Mouse (Mus musculus) liver, adult 2 months (tissue): ENCODE measurements around the gene Gpatch2. TPM values are rescaled to one million over a fixed set of nuclear protein-coding genes. Genes with fewer than 3 reads are reported as not detected.
A peak's percentile ranks its signal among the peaks of the same experiment; 100 is the strongest.

Experiments
- DNase-seq: peaks from one replicate; pipeline ENCODE4 v3.0.0-alpha.2; 2011; ENCODE audit warnings: low read depth, low spot score; ENCODE audit errors: extremely low read depth
- H3K27ac ChIP-seq: fragments of 200-500 bp; replicated peaks from 2 replicates; pipeline ENCODE4 v1.5.1; 2012; ENCODE audit warnings: low read depth, mild to moderate bottlenecking, control low read depth, inconsistent platforms, low read length; ENCODE audit not compliant: insufficient read depth
- H3K27me3 ChIP-seq: fragments of 200-500 bp; 2 replicates; pipeline ENCODE4 v1.6.1; 2012; ENCODE audit warnings: mild to moderate bottlenecking, moderate library complexity, low read length, inconsistent platforms; ENCODE audit not compliant: control insufficient read depth, insufficient read depth
- H3K36me3 ChIP-seq: fragments of 200-500 bp; 2 replicates; pipeline ENCODE4 v1.6.1; 2012; ENCODE audit warnings: low read length, inconsistent platforms; ENCODE audit not compliant: control insufficient read depth, insufficient read depth
- H3K4me1 ChIP-seq: fragments of 200-500 bp; 2 replicates; pipeline ENCODE4 v1.6.1; 2011; ENCODE audit warnings: low read length; ENCODE audit not compliant: control insufficient read depth, insufficient read depth
- H3K4me3 ChIP-seq: fragments of 200-500 bp; 2 replicates; pipeline ENCODE4 v1.5.1; 2011; ENCODE audit warnings: low read depth, mild to moderate bottlenecking, control low read depth, low read length, moderate library complexity; ENCODE audit not compliant: insufficient read depth
- H3K79me2 ChIP-seq: fragments of 200-500 bp; 2 replicates; pipeline ENCODE4 v1.6.1; 2012; ENCODE audit warnings: inconsistent platforms, mild to moderate bottlenecking, low read length, moderate library complexity; ENCODE audit not compliant: control insufficient read depth, insufficient read depth
- H3K9ac ChIP-seq: fragments of 200-500 bp; 2 replicates; pipeline ENCODE4 v1.6.1; 2012; ENCODE audit warnings: low read depth, mild to moderate bottlenecking, control low read depth, inconsistent platforms, low read length
- CTCF ChIP-seq: fragments of 200-500 bp; IDR thresholded peaks from 2 replicates; pipeline ENCODE4 v1.5.1; 2011; ENCODE audit warnings: low read depth, low read length, control low read depth
- POLR2A ChIP-seq: fragments of 200-500 bp; IDR thresholded peaks from 2 replicates; pipeline ENCODE4 v1.6.1; 2011; ENCODE audit warnings: low read length, control low read depth; ENCODE audit not compliant: insufficient read depth; ENCODE audit errors: extremely low read depth
- WGBS: fragments of 180-500 bp; shearing (Covaris S2); methylation state at CpG from one replicate; pipeline ENCODE4 v1.1.7; 2018; 5-methylcytosine and 5-hydroxymethylcytosine counted together
- polyA plus RNA-seq: library from polyadenylated mRNA; depleted of rRNA; stranded (reverse); fragments of >200 nt; gene quantifications from 2 replicates; pipeline ENCODE4 v1.2.3, GENCODE M21; 2012
- total RNA-seq: library from RNA; depleted of rRNA; stranded (reverse); fragments of >200 nt; gene quantifications from 2 replicates; pipeline ENCODE4 v1.2.3, GENCODE M21; 2014

The Gpatch2 gene
- total and polyA plus RNA-seq, 2 experiments = 7.1 to 15.9 TPM

DNA sequence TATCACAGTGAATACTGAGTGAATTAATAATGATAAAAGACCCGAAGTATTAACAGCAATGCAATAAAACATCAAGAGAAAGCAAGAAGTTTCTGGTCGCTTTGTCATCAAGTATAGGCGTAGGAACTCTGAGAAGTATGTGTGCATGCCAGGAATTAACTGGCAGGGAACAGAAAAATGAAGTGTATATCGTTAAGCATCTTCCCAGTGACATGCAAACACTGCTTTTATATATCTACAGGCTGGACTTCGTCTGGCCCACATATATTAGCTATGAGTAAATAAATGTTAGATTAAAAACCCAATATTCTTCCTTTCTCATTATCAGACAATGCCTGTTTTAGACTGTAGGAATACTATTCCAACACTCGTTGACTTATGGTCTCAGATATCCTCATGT lies 9.8 kb upstream of the Gpatch2 start:
- Histone ChIP-seq H3K4me3 (no peak overlapping the region), H3K36me3 (no peaks in the 10 kb centered on the region), H3K27me3 (no peaks in the 10 kb centered on the region), H3K9ac (no peak overlapping the region), H3K4me1 (peaks cover 8% of the 10 kb centered on the region), H3K27ac (no peak overlapping the region), H3K79me2 (no peaks in the 10 kb centered on the region)
- TF ChIP-seq POLR2A (no peak), CTCF (no peak)
- WGBS = 84% methylated on average over 6 of the region's 6 CpGs
- DNase-seq = no peak

DNA sequence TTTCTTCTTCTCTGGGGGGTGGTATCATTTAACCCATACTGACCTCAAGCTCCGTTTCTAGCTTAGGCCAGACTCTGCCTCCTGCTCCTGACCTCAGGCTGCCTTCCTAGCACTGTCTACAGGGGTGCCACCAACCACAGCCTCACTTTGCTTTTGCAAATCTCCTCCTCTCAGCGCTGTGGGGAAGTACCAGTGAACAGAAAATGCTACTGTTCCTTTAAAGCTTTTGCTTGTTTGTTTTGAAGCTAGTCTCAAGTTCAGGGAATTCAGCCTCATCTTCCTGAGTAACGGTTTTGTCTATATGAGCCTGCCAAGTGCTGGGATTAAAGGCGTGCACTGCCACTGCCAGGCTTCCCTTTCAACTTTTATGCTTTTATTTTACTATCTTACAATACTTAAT lies 5.8 kb upstream of the Gpatch2 start:
- 8% methylated on average over 4 of the region's 4 CpGs for WGBS
- peak; percentile 68 for DNase-seq
- Histone ChIP-seq H3K4me1 (peaks cover 13% of the 10 kb centered on the region), H3K9ac (no peak overlapping the region), H3K36me3 (no peaks in the 10 kb centered on the region), H3K27me3 (no peaks in the 10 kb centered on the region), H3K27ac (peak overlapping the region; percentile 54), H3K79me2 (no peaks in the 10 kb centered on the region; the same call in 1 of the 2 replicates), H3K4me3 (no peak overlapping the region)
- TF ChIP-seq POLR2A = no peak
- no peak for TF ChIP-seq CTCF

DNA sequence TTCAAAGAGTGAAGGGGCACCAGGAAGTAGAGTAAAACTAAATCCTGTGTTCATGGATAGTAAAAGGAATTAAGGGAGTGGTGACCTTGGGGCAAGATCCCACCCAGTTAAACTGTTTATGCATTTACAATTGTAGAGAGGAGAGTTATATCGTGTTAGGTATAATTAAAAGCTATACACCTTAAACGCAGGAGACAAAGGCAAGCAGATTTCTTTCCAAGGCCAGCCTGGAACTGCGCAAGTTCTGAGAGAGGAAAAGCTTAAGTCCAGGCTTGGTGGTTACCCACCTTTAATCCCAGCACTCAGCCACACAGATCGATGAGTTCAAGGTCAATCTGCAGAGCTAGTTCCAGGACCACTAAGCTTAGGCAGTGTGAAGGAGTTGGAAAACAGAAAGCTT lies 4.6 kb upstream of the Gpatch2 start:
- Histone ChIP-seq H3K27ac (no peak overlapping the region), H3K79me2 (no peaks in the 10 kb centered on the region; the same call in 1 of the 2 replicates), H3K27me3 (no peaks in the 10 kb centered on the region), H3K4me3 (no peak overlapping the region), H3K36me3 (no peaks in the 10 kb centered on the region), H3K9ac (no peak overlapping the region), H3K4me1 (peaks cover 13% of the 10 kb centered on the region)
- peak; percentile 48 for DNase-seq
- WGBS = 44% methylated on average over 4 of the region's 4 CpGs
- TF ChIP-seq POLR2A (no peak), CTCF (no peak)

DNA sequence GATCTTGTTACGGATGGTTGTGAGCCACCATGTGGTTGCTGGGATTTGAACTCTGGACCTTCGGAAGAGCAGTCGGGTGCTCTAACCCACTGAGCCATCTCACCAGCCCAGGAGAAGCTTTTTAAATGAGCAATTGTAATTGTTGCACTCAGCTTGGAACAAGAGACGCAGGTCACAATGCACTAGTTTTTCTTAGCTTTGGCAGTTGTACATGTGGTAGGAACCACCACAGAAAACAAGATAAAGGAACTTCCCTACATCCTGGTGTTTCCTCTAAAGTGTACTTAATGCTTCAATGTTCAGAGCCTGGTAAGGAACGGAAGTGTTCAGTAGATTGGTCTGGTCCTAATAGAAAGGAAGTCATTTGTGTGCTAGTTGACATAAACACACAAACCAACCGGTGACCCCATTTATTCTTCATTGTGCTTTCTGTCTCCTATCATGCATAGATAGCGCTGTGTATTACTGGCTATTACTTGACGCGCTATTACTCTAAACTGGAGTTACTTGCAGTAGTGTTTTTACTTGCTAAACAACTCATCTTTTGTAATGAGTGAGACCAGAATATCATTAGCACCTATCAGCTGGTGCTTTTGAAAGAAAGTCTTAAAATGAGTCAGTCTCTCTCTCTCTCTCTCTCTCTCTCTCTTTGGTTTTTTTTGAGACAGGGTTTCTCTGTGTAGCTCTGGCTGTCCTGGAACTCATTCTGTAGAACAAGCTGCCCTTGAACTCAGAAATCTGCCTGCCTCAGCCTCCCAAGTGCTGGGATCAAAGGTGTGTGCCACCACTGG lies 1.5 kb downstream of the Gpatch2 start:
- peaks cover 6% of the 10 kb centered on the region; the same call in 1 of the 2 replicates for H3K79me2 ChIP-seq
- 74% methylated on average over 9 of the region's 9 CpGs for WGBS
- DNase-seq = peak; percentile 28
- H3K27me3 ChIP-seq = no peaks in the 10 kb centered on the region
- no peaks in the 10 kb centered on the region for H3K36me3 ChIP-seq
- H3K27ac ChIP-seq = no peak overlapping the region
- TF ChIP-seq CTCF = no peak
- TF ChIP-seq POLR2A = no peak
- no peaks in the 10 kb centered on the region; the same call in 1 of the 2 replicates for H3K4me1 ChIP-seq
- H3K4me3 ChIP-seq = no peak overlapping the region
- no peak overlapping the region for H3K9ac ChIP-seq

DNA sequence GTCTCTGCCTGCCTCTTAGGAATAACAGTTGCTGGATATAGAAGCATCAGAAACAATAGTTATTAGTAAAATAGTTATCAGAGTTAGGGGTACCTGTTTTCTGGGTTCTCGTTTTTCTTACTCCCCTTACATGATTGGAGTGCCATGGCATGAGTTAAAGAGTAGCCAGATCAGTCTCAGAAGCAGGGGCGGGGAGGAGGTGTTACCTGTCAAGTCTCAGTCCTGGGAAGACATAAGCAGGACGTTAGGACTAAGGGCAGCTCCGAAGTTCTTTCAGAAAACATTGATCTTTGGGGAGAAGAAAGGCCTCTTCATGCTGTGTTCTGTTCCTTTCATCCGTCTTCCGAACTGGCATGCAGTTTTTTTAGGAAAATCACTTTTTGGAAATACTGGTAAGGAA lies 5.4 kb downstream of the Gpatch2 start:
- Histone ChIP-seq H3K27ac (0 out of 2 replicates have a peak overlapping the region, but pooled peaks have one; percentile 12), H3K36me3 (0 out of 2 replicates have a peak, but pooled peaks cover 1% of the 10 kb centered on the region), H3K79me2 (peaks cover 11% of the 10 kb centered on the region; the same call in 1 of the 2 replicates), H3K27me3 (no peaks in the 10 kb centered on the region), H3K9ac (no peak overlapping the region), H3K4me3 (no peak overlapping the region), H3K4me1 (no peaks in the 10 kb centered on the region; the same call in 1 of the 2 replicates)
- TF ChIP-seq CTCF = no peak
- TF ChIP-seq POLR2A = no peak
- 53% methylated on average over 6 of the region's 6 CpGs for WGBS
- DNase-seq = no peak
